Mouse (Mus musculus): ENCODE measurements at regions not wholly inside any gene's neighbourhood (a gene's known extent, or its start where the extent isn't known, plus 50 kb on each side); places are given as distances from the start of the nearest gene placed in this dataset.

DNA sequence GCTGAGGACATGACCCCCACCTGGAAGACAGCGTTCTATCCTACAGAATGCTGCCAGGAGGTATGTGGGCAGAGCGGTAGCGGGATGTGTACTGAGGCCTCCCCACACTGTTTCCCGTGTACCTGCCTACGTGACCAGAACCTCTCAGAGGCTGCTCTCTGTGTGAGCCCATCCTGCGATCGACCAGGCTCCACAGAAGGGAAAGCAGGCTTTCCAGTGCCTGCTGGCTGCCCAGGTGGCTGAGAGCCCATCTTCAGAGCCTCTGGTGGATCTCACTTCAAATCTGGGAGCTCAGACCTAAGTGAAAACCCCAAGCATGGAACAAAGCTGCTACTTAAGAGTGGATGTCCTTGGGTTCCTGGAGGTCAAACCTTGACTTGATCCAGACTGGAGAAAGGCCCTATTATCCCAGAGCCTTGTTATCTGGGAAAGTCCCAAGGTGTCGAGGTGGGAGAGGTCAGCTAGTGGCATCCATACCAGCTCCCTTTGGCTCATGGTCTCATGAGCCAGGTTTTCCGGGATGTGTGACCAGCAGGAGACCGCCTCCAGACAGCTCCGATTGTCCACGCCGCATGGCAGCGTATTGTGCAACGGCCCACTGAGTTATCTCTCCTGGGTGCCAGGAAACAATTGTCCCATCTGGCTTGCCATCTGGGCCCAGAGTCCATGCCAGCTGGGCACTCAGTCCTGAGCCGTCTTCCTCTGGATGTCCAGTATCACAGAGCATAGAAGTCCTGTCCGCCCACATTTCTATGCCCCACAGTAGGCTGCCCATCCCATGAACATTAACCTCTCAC is 303.5 kb upstream of the Dio3 start:
- no peak for ATAC-seq (ENCODE audit: insufficient number of reproducible peaks, insufficient read depth, low FRiP score, low read depth)
- Histone ChIP-seq H3K4me2 (replicated peaks; ENCODE audit: low read depth, low read length) (no peak overlapping the region), H3K4me1 (ENCODE audit: control insufficient read depth, insufficient read depth, low read length) (no peaks in the 10 kb centered on the region), H3K4me3 (ENCODE audit: low read depth, low read length) (no peak overlapping the region), H3K27me3 (ENCODE audit: control insufficient read depth, insufficient read depth, low read length) (no peaks in the 10 kb centered on the region), H3K36me3 (ENCODE audit: control insufficient read depth, insufficient read depth, low read length) (no peaks in the 10 kb centered on the region), H3K9me3 (ENCODE audit: control insufficient read depth, low read depth, low read length) (no peaks in the 10 kb centered on the region), H3K27ac (ENCODE audit: low read length) (no peak overlapping the region), H3K9ac (replicated peaks; ENCODE audit: low read depth, low read length) (no peak overlapping the region)
- WGBS: 87% methylated on average over 17 of the region's 17 CpGs

DNA sequence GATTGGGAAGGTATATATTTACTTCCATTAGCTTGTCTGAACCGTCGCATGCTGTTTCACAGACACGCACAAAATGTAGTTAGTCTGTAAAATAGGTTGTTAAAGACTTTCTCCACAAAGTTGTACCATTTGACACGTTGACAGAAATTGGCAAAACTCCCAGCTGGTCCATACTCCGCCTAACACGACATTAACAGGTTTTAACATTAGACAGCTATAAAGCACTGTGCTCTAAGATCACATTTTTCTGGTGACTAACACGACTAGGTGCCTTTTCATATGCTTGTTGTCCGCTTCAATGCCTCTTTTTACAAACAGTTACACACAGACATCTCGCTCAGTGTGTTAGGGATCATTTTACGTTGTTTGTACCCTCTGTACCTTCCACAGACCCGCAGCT is 294.2 kb upstream of the Dio3 start:
- Histone ChIP-seq H3K36me3 (ENCODE audit: control insufficient read depth, insufficient read depth, low read length) (no peaks in the 10 kb centered on the region), H3K9ac (replicated peaks; ENCODE audit: low read depth, low read length) (no peak overlapping the region), H3K27ac (ENCODE audit: low read length) (no peak overlapping the region), H3K4me1 (ENCODE audit: control insufficient read depth, insufficient read depth, low read length) (no peaks in the 10 kb centered on the region), H3K27me3 (ENCODE audit: control insufficient read depth, insufficient read depth, low read length) (no peaks in the 10 kb centered on the region), H3K4me2 (replicated peaks; ENCODE audit: low read depth, low read length) (no peak overlapping the region), H3K4me3 (ENCODE audit: low read depth, low read length) (no peak overlapping the region), H3K9me3 (ENCODE audit: control insufficient read depth, low read depth, low read length) (no peaks in the 10 kb centered on the region)
- no peak for ATAC-seq (ENCODE audit: insufficient number of reproducible peaks, insufficient read depth, low FRiP score, low read depth)
- WGBS: 74% methylated on average over 11 of the region's 11 CpGs

DNA sequence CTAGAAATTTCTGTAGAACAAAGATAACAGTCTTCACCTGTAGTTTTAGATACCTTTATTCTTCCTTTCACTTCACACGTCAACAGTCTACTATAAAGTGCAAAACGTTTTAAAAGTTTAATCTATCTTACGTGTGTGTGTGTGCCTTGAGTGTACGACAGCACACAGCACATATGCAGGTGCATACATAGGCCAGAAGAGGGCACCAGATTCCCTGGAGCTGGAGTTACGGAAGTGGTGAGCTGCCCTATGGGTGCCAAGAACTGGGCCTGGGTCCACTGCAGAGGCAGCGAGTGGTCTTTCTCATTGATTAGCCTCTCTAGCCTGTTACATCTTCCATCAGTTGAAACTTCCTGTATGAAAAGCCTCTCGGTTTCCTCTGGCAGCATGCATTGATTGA is 285.5 kb upstream of the Dio3 start:
- no peaks in the 10 kb centered on the region for H3K4me1 ChIP-seq (ENCODE audit: control insufficient read depth, insufficient read depth, low read length)
- H3K4me2 ChIP-seq (replicated peaks; ENCODE audit: low read depth, low read length): no peak overlapping the region
- no peak overlapping the region for H3K4me3 ChIP-seq (ENCODE audit: low read depth, low read length)
- WGBS: 92% methylated on average over 7 of the region's 7 CpGs
- H3K27ac ChIP-seq (ENCODE audit: low read length): no peak overlapping the region
- ATAC-seq (ENCODE audit: insufficient number of reproducible peaks, insufficient read depth, low FRiP score, low read depth): no peak
- no peak overlapping the region for H3K9ac ChIP-seq (replicated peaks; ENCODE audit: low read depth, low read length)
- H3K36me3 ChIP-seq (ENCODE audit: control insufficient read depth, insufficient read depth, low read length): no peaks in the 10 kb centered on the region
- peaks cover 6% of the 10 kb centered on the region; the same call in 1 of the 2 replicates for H3K9me3 ChIP-seq (ENCODE audit: control insufficient read depth, low read depth, low read length)
- no peaks in the 10 kb centered on the region for H3K27me3 ChIP-seq (ENCODE audit: control insufficient read depth, insufficient read depth, low read length)

DNA sequence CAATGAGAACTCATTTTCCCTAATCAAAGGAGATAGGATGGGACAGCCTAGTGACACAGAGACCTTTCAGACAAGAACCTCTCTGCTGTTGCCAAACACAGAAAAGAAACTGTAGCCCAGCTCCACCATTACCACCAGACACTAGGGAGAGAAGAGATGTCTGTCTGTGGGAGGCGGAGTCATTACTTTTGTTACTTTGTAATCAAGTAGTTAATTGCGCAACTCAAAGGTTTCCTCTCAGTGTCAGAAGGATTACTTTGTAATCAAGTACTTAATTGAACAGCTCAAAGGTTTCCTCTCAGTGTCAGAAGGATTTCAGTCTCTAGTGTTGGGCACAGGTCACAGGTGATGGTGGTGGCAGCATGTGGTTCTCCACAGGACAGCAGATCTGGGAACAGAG is 276.2 kb upstream of the Dio3 start:
- H3K27ac ChIP-seq (ENCODE audit: low read length): no peak overlapping the region
- no peaks in the 10 kb centered on the region for H3K27me3 ChIP-seq (ENCODE audit: control insufficient read depth, insufficient read depth, low read length)
- no peak overlapping the region for H3K9ac ChIP-seq (replicated peaks; ENCODE audit: low read depth, low read length)
- 97% methylated on average over 2 of the region's 2 CpGs for WGBS
- H3K4me1 ChIP-seq (ENCODE audit: control insufficient read depth, insufficient read depth, low read length): no peaks in the 10 kb centered on the region
- H3K36me3 ChIP-seq (ENCODE audit: control insufficient read depth, insufficient read depth, low read length): no peaks in the 10 kb centered on the region
- no peak overlapping the region for H3K4me3 ChIP-seq (ENCODE audit: low read depth, low read length)
- no peak for ATAC-seq (ENCODE audit: insufficient number of reproducible peaks, insufficient read depth, low FRiP score, low read depth)
- H3K9me3 ChIP-seq (ENCODE audit: control insufficient read depth, low read depth, low read length): no peaks in the 10 kb centered on the region
- no peak overlapping the region for H3K4me2 ChIP-seq (replicated peaks; ENCODE audit: low read depth, low read length)

DNA sequence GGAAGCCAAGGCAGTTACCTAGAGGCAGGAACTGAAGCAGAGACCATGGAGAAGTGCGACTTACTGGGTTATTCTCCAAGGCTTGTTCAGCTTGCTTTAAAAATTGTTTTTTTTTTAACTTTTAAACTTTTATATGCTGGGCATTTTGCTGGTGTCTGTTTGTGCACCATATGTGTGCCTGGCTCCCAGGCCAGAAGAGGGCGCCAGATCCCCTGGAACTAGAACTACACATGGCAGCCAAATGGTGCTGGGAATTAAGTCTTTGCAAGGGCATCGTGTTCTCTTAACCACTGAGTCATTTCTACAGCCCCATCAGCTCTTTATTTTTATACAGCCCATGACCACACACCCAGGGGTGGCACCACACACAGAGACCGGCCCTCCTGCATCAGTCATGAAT is 269.7 kb upstream of the Dio3 start:
- H3K4me3 ChIP-seq (ENCODE audit: low read depth, low read length): no peak overlapping the region
- no peaks in the 10 kb centered on the region for H3K36me3 ChIP-seq (ENCODE audit: control insufficient read depth, insufficient read depth, low read length)
- H3K9ac ChIP-seq (replicated peaks; ENCODE audit: low read depth, low read length): no peak overlapping the region
- WGBS: 46% methylated on average over 4 of the region's 4 CpGs
- H3K27me3 ChIP-seq (ENCODE audit: control insufficient read depth, insufficient read depth, low read length): no peaks in the 10 kb centered on the region
- no peaks in the 10 kb centered on the region for H3K9me3 ChIP-seq (ENCODE audit: control insufficient read depth, low read depth, low read length)
- no peak for ATAC-seq (ENCODE audit: insufficient number of reproducible peaks, insufficient read depth, low FRiP score, low read depth)
- H3K4me1 ChIP-seq (ENCODE audit: control insufficient read depth, insufficient read depth, low read length): no peaks in the 10 kb centered on the region
- no peak overlapping the region for H3K27ac ChIP-seq (ENCODE audit: low read length)
- no peak overlapping the region for H3K4me2 ChIP-seq (replicated peaks; ENCODE audit: low read depth, low read length)

DNA sequence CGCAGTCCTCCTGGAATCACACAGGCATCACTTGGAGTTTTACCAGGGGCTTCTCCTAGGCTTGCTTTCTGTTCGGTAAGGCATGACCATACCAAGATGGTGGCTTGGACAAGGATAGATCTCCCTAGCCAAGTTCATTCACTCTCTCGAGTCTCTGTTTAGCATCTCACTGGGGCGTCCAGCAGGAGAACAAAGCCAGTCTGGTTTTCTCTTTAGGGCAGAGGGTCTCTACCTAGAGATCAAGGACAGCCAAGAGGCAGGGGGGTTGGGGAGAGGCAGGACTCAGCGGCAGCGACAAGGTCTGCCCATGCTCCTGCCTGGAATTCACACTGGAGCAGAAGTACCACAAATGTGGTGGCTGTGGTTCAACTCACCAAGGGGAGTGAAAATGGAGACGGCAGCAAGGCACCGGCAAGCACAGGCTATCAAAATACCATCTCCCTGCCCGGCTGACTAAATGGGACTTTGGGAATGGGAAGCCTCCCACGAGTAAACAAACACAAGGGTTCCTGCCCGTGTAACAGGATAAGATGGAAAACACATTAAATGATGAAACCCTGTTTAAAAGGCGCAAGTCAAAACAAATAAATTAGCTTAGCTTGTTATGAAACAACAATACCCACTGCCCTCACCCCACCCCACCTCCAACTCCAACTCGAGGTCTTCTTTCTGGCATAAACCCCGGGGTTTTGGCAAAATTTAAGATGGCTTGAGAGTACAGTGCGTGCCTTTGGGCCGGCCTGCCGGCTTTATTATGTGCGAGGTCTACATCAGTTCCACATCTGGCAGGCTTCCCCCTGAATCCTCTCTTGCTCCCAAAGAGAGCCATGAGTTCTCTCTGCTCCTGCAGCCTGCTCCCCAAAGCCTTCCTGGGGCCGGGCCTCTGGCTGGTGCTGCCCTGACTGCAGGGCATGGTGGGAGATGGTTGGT is 258.1 kb upstream of the Dio3 start:
- H3K9ac ChIP-seq (replicated peaks; ENCODE audit: low read depth, low read length): no peak overlapping the region
- H3K4me2 ChIP-seq (replicated peaks; ENCODE audit: low read depth, low read length): no peak overlapping the region
- no peak overlapping the region for H3K4me3 ChIP-seq (ENCODE audit: low read depth, low read length)
- 53% methylated on average over 19 of the region's 19 CpGs for WGBS
- no peaks in the 10 kb centered on the region for H3K9me3 ChIP-seq (ENCODE audit: control insufficient read depth, low read depth, low read length)
- H3K27ac ChIP-seq (ENCODE audit: low read length): no peak overlapping the region
- H3K36me3 ChIP-seq (ENCODE audit: control insufficient read depth, insufficient read depth, low read length): no peaks in the 10 kb centered on the region
- H3K4me1 ChIP-seq (ENCODE audit: control insufficient read depth, insufficient read depth, low read length): no peaks in the 10 kb centered on the region
- no peak for ATAC-seq (ENCODE audit: insufficient number of reproducible peaks, insufficient read depth, low FRiP score, low read depth)
- H3K27me3 ChIP-seq (ENCODE audit: control insufficient read depth, insufficient read depth, low read length): no peaks in the 10 kb centered on the region

DNA sequence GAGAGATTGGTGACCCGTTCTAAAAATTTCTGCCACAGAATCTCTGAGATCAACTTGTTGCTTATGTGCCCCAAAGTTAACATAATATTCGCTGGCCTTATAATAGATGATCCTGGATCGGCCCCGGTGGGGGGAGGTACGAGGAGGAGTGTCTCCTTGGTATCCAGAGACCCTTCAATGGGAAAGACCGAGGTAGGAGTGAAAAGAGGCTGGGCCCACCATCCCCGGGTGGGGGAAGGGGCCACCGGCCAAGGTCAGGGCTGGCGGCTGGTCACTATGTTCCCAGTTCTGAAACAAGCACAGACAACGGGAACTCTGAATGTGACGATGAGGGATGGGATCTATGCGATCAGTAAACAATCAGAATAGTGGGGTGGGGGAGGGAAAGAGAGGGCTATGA is 257.2 kb upstream of the Dio3 start:
- ATAC-seq (ENCODE audit: insufficient number of reproducible peaks, insufficient read depth, low FRiP score, low read depth): no peak
- 74% methylated on average over 12 of the region's 12 CpGs for WGBS

DNA sequence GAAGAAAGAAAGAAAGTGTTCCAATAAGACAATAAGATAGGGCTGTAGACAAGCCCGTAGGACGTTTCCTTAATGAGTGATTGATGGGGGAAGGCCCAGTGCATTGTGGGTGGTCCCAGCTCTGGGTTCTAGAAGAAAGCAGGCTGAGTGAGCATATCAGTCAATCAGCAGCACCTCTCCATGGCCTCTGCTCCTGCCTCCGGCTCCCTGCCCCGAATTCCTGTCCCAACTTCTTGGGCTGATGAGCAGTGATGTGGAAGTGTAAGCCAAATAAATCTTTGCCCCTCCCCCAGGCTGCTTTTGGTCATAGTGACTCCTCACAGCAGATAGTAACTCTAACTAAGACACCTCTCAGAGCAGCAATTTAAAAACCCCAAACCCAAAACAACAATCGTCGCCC is 256.2 kb upstream of the Dio3 start:
- Histone ChIP-seq H3K36me3 (ENCODE audit: control insufficient read depth, insufficient read depth, low read length) (no peaks in the 10 kb centered on the region), H3K4me1 (ENCODE audit: control insufficient read depth, insufficient read depth, low read length) (no peaks in the 10 kb centered on the region), H3K27ac (ENCODE audit: low read length) (no peak overlapping the region), H3K9ac (replicated peaks; ENCODE audit: low read depth, low read length) (no peak overlapping the region), H3K9me3 (ENCODE audit: control insufficient read depth, low read depth, low read length) (no peaks in the 10 kb centered on the region), H3K4me3 (ENCODE audit: low read depth, low read length) (no peak overlapping the region), H3K4me2 (replicated peaks; ENCODE audit: low read depth, low read length) (no peak overlapping the region), H3K27me3 (ENCODE audit: control insufficient read depth, insufficient read depth, low read length) (no peaks in the 10 kb centered on the region)
- no peak for ATAC-seq (ENCODE audit: insufficient number of reproducible peaks, insufficient read depth, low FRiP score, low read depth)
- WGBS: 44% methylated on average over 6 of the region's 6 CpGs

More for the DNA sequence above, 257.2 kb upstream of the Dio3 start:
- Histone ChIP-seq H3K9ac (replicated peaks; ENCODE audit: low read depth, low read length) (no peak overlapping the region), H3K4me2 (replicated peaks; ENCODE audit: low read depth, low read length) (no peak overlapping the region), H3K36me3 (ENCODE audit: control insufficient read depth, insufficient read depth, low read length) (no peaks in the 10 kb centered on the region), H3K27ac (ENCODE audit: low read length) (no peak overlapping the region), H3K4me3 (ENCODE audit: low read depth, low read length) (no peak overlapping the region), H3K4me1 (ENCODE audit: control insufficient read depth, insufficient read depth, low read length) (no peaks in the 10 kb centered on the region), H3K9me3 (ENCODE audit: control insufficient read depth, low read depth, low read length) (no peaks in the 10 kb centered on the region), H3K27me3 (ENCODE audit: control insufficient read depth, insufficient read depth, low read length) (no peaks in the 10 kb centered on the region)

Data from stomach, embryonic 14.5 days (tissue).